Mouse (Mus musculus) myocyte (in vitro differentiated cells): Measurements from ENCODE around the gene Tescl. TPM values are rescaled to one million over a fixed set of nuclear protein-coding genes. Genes with fewer than 3 reads are reported as not detected.

Source experiments
- H3K27me3 ChIP-seq: one replicate; pipeline ENCODE4 v1.6.1; 2011; ENCODE audit not compliant: control insufficient read depth, insufficient read depth, insufficient read length
- H3K36me3 ChIP-seq: one replicate; pipeline ENCODE4 v1.6.1; 2011; ENCODE audit not compliant: control insufficient read depth, insufficient read depth
- H3K4me2 ChIP-seq: one replicate; pipeline ENCODE4 v1.6.1; 2011; ENCODE audit warnings: low read depth, control low read depth
- H3K4me3 ChIP-seq: one replicate; pipeline ENCODE4 v1.5.1; 2011; ENCODE audit warnings: mild to moderate bottlenecking, control low read depth, moderate library complexity
- H3K79me2 ChIP-seq: one replicate; pipeline ENCODE4 v1.6.1; 2011; ENCODE audit not compliant: control insufficient read depth, insufficient read depth
- H3ac ChIP-seq: one replicate; pipeline ENCODE4 v1.6.1; 2011; ENCODE audit not compliant: control insufficient read depth, insufficient read length
- CEBPB ChIP-seq: IDR thresholded peaks from 2 replicates; pipeline ENCODE4 v1.6.1; 2011; ENCODE audit warnings: mild to moderate bottlenecking, moderate library complexity; ENCODE audit not compliant: poor library complexity, insufficient read depth, severe bottlenecking
- E2F4 ChIP-seq: IDR thresholded peaks from one replicate; pipeline ENCODE4 v1.6.1; 2011; ENCODE audit warnings: mild to moderate bottlenecking, control low read depth, moderate library complexity; ENCODE audit not compliant: insufficient read depth
- MAX ChIP-seq: IDR thresholded peaks from one replicate; pipeline ENCODE4 v1.6.1; 2011; ENCODE audit warnings: low read depth, mild to moderate bottlenecking, control low read depth
- MYOD1 ChIP-seq, 3 experiments: IDR thresholded peaks; one replicate each; pipeline ENCODE4 v1.6.1; 2011; ENCODE audit warnings: control low read depth in 2 of 3, low read depth in 2 of 3, mild to moderate bottlenecking in 2 of 3, moderate library complexity in 1 of 3; ENCODE audit not compliant: insufficient read length in 2 of 3, control insufficient read depth in 1 of 3
- MYOG ChIP-seq, 3 experiments: IDR thresholded peaks; one replicate each; pipeline ENCODE4 v1.6.1; 2011; ENCODE audit warnings: control low read depth in 2 of 3, low read depth in 2 of 3, mild to moderate bottlenecking in 2 of 3; ENCODE audit not compliant: insufficient read length in 2 of 3, control insufficient read depth in 1 of 3, insufficient read depth in 1 of 3
- POLR2A ChIP-seq: IDR thresholded peaks from one replicate; pipeline ENCODE4 v1.6.1; 2011; ENCODE audit warnings: low read depth, mild to moderate bottlenecking, control low read depth, moderate library complexity; ENCODE audit not compliant: insufficient read length
- POLR2AphosphoS2 ChIP-seq: IDR thresholded peaks from one replicate; pipeline ENCODE4 v1.6.1; 2011; ENCODE audit warnings: low read depth, control low read depth; ENCODE audit not compliant: insufficient read length
- REST ChIP-seq: IDR thresholded peaks from one replicate; pipeline ENCODE4 v1.6.1; 2011; ENCODE audit warnings: mild to moderate bottlenecking, control low read depth, moderate library complexity; ENCODE audit not compliant: insufficient read depth, insufficient read length
- SRF ChIP-seq: IDR thresholded peaks from one replicate; pipeline ENCODE4 v1.6.1; 2011; ENCODE audit warnings: low read depth; ENCODE audit not compliant: control insufficient read depth, insufficient read length
- TCF12 ChIP-seq: IDR thresholded peaks from one replicate; pipeline ENCODE4 v1.6.1; 2011; ENCODE audit warnings: mild to moderate bottlenecking, control low read depth; ENCODE audit not compliant: poor library complexity, insufficient read depth, severe bottlenecking
- TCF3 ChIP-seq: IDR thresholded peaks from one replicate; pipeline ENCODE4 v1.6.1; 2011; ENCODE audit warnings: low read depth, control low read depth; ENCODE audit not compliant: insufficient read length
- USF1 ChIP-seq: IDR thresholded peaks from one replicate; pipeline ENCODE4 v1.6.1; 2011; ENCODE audit warnings: low read depth, mild to moderate bottlenecking, control low read depth, moderate library complexity
- polyA plus RNA-seq: library from polyadenylated mRNA; unstranded; fragments of >200 nt; fragmentation: generic; extraction: Trizol; gene quantifications from one replicate; pipeline ENCODE4 v1.2.1, GENCODE M21; 2012; ENCODE audit warnings: missing spikeins

The Tescl gene
- polyA plus RNA-seq, 1 experiment = 0.05 TPM

- TF ChIP-seq TCF12 (no peak), MAX (no peak), MYOG (IDR thresholded peaks at IDR 0.05; ENCODE audit: control insufficient read depth in 1 of 3, insufficient read depth in 1 of 3, insufficient read length in 2 of 3, low read depth in 2 of 3) (no peak), POLR2A (no peak), SRF (no peak), TCF3 (no peak), POLR2AphosphoS2 (no peak), E2F4 (no peak), USF1 (no peak)
- no peaks in the 10 kb centered on the region for H3K36me3 ChIP-seq
- H3K4me3 ChIP-seq = no peak overlapping the region
- no peaks in the 10 kb centered on the region for H3K27me3 ChIP-seq
- H3K79me2 ChIP-seq = no peaks in the 10 kb centered on the region
- H3K4me2 ChIP-seq = no peak overlapping the region
- H3ac ChIP-seq = no peak overlapping the region
Observed at GRCm38 (mm10) chr7:24322593-24322992, 11.1 kb downstream of the Tescl start.

GRCm38 (mm10) chr7:24318942-24319341 is 14.8 kb downstream of the Tescl start:
- no peak overlapping the region for H3K4me2 ChIP-seq
- TF ChIP-seq SRF (no peak), USF1 (no peak), TCF12 (no peak), MYOG (IDR thresholded peaks at IDR 0.05; ENCODE audit: control insufficient read depth in 1 of 3, insufficient read depth in 1 of 3, insufficient read length in 2 of 3, low read depth in 2 of 3) (no peak), REST (no peak), POLR2AphosphoS2 (no peak)
- H3K4me3 ChIP-seq = no peak overlapping the region
- H3K27me3 ChIP-seq = no peaks in the 10 kb centered on the region
- H3K36me3 ChIP-seq = no peaks in the 10 kb centered on the region
- no peaks in the 10 kb centered on the region for H3K79me2 ChIP-seq
- H3ac ChIP-seq = no peak overlapping the region

- peak; percentile 67 for TF ChIP-seq POLR2AphosphoS2
- TF ChIP-seq MYOG (IDR thresholded peaks at IDR 0.05; ENCODE audit: control insufficient read depth in 1 of 3, insufficient read depth in 1 of 3, insufficient read length in 2 of 3, low read depth in 2 of 3) = no peak
- peak; percentile 74 for TF ChIP-seq POLR2A
- no peak for TF ChIP-seq MAX
- TF ChIP-seq SRF = no peak
- H3K4me2 ChIP-seq = peak within 1 kb of the TSS; percentile 92
- no peaks in the 10 kb centered on the region for H3K27me3 ChIP-seq
- no peak within 1 kb of the TSS for H3ac ChIP-seq
- peak within 1 kb of the TSS; percentile 39 for H3K4me3 ChIP-seq
- H3K79me2 ChIP-seq = no peaks in the 10 kb centered on the region
- H3K36me3 ChIP-seq = no peaks in the 10 kb centered on the region
Observed at GRCm38 (mm10) chr7:24316567-24317092, 17.1 kb downstream of the Tescl start, which contains the start of gene Zfp94. Zfp94 (minus strand) TSS chr7:24316666.

- Histone ChIP-seq H3K36me3 (no peaks in the 10 kb centered on the region), H3K4me2 (peak overlapping the region; percentile 92), H3K27me3 (no peaks in the 10 kb centered on the region), H3K4me3 (peak overlapping the region; percentile 39), H3ac (no peak overlapping the region), H3K79me2 (no peaks in the 10 kb centered on the region)
- TF ChIP-seq MAX (no peak), SRF (no peak), E2F4 (no peak), MYOD1 (IDR thresholded peaks at IDR 0.05; ENCODE audit: control insufficient read depth in 1 of 3, insufficient read length in 2 of 3, low read depth in 2 of 3) (no peak), POLR2A (peak; percentile 7), TCF12 (no peak)
Observed at GRCm38 (mm10) chr7:24315726-24316566, 17.8 kb downstream of the Tescl start.

GRCm38 (mm10) chr7:24300771-24301282 is 32.9 kb downstream of the Tescl start, which contains the start of gene Zfp61:
Zfp61 (minus strand) TSS chr7:24301232.
- Histone ChIP-seq H3K4me3 (peak within 1 kb of the TSS; percentile 65), H3K79me2 (no peaks in the 10 kb centered on the region), H3K4me2 (peak within 1 kb of the TSS; percentile 69), H3K27me3 (no peaks in the 10 kb centered on the region), H3ac (no peak within 1 kb of the TSS), H3K36me3 (no peaks in the 10 kb centered on the region)
- no peak for TF ChIP-seq POLR2AphosphoS2
- TF ChIP-seq USF1 = no peak
- no peak for TF ChIP-seq CEBPB
- TF ChIP-seq TCF3 = no peak
- TF ChIP-seq SRF = no peak
- TF ChIP-seq POLR2A = no peak
- no peak for TF ChIP-seq MYOG (IDR thresholded peaks at IDR 0.05; ENCODE audit: control insufficient read depth in 1 of 3, insufficient read depth in 1 of 3, insufficient read length in 2 of 3, low read depth in 2 of 3)
